Mouse (Mus musculus) erythroblast, embryonic 14.5 days (primary cell): Measurements from ENCODE around the gene Ddx23.

ENCODE experiments used
- GATA1 ChIP-seq: IDR thresholded peaks from 2 replicates; pipeline ENCODE4 v1.6.1; 2012; ENCODE audit warnings: low read length, inconsistent platforms, mixed read lengths
- TAL1 ChIP-seq: IDR thresholded peaks from 3 replicates; pipeline ENCODE4 v1.6.1; 2012; ENCODE audit warnings: low read length, inconsistent platforms, mixed read lengths

DNA sequence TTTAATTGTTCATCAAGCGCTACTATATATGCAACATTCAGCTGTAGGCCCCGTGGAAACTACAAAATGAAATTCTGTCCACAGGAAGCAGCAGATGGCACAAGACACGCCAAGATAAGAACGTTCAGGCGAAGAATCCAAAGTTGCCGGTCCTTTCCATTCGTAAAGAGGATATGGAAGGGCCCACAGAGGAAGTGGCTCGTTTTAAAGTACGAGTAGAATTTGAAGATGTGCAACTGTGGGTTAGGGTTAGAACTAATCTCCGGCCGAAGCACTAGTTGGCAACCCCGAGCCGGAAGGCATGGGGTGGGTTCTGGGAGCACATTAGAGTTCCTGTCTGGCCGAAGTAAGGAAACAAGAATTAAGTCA is 512 bp downstream of the Ddx23 start:
- TF ChIP-seq GATA1 (peak; percentile 82), TAL1 (peak; percentile 42; the same call in 2 of the 3 replicates)
